Mouse (Mus musculus): ENCODE measurements at regions not wholly inside any gene's neighbourhood (a gene's known extent, or its start where the extent isn't known, plus 50 kb on each side); places are given as distances from the start of the nearest gene placed in this dataset.

DNA sequence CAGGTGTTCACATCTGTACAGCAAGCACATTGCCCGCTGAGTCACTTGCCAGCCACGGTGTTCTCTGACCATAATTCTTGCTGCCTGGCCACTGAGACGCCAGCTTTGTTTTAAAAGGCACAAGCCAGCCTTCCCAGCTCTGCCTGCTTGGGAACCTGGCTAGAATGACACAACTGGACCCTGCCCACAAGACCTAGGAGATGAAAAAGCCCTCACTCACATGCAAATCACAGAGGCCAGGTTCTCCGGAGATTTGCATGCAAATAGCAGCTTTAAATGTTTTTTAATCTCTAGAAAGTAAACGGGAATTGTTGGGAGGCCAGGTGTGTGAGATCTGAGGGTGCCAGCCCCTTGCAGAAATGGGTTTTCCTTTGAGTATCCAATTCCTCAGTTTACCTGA lies 71.9 kb downstream of the 1810010D01Rik start:
- Histone ChIP-seq H3K79me2 (ENCODE audit: control insufficient read depth, insufficient read depth, low read length, poor library complexity) (no peaks in the 10 kb centered on the region), H3K9ac (ENCODE audit: control insufficient read depth, low read depth, low read length, poor library complexity, severe bottlenecking) (no peak overlapping the region), H3K36me3 (ENCODE audit: control insufficient read depth in 1 of 2, insufficient read depth in 2 of 2, low read length in 2 of 2) (no peaks in the 10 kb centered on the region), H3K27me3 (ENCODE audit: control insufficient read depth in 1 of 2, insufficient read depth in 2 of 2, low read length in 2 of 2) (no peaks in the 10 kb centered on the region), H3K27ac (ENCODE audit: control insufficient read depth, low read depth, low read length) (no peak overlapping the region), H3K9me3 (replicated peaks; ENCODE audit: insufficient read depth, low read length) (no peaks in the 10 kb centered on the region), H3K4me1 (ENCODE audit: control insufficient read depth in 1 of 2, insufficient read depth in 2 of 2, low read length in 2 of 2) (no peaks in the 10 kb centered on the region), H3K4me3 (ENCODE audit: control insufficient read depth in 1 of 2, insufficient read depth in 1 of 2, low read depth in 2 of 2, low read length in 2 of 2) (no peak overlapping the region)
- no peak for DNase-seq (ENCODE audit: low read depth, low spot score)
- TF ChIP-seq ZKSCAN1 (IDR thresholded peaks at IDR 0.05; ENCODE audit: low read depth, low read length) (no peak), E2F4 (IDR thresholded peaks at IDR 0.05; ENCODE audit: borderline replicate concordance, low read depth, low read length) (no peak), POLR2AphosphoS5 (IDR thresholded peaks at IDR 0.05; ENCODE audit: borderline replicate concordance, low read depth, low read length) (no peak), USF2 (IDR thresholded peaks at IDR 0.05; ENCODE audit: borderline replicate concordance in 1 of 2, insufficient read depth in 1 of 2, low read depth in 1 of 2, low read length in 2 of 2) (no peak), ZNF384 (IDR thresholded peaks at IDR 0.05; ENCODE audit: low read depth, low read length) (no peak), ETS1 (IDR thresholded peaks at IDR 0.05; ENCODE audit: low read depth, low read length) (no peak), ELF1 (IDR thresholded peaks at IDR 0.05; ENCODE audit: low read depth, low read length) (no peak), KAT2A (conservative IDR thresholded peaks at IDR 0.05; ENCODE audit: low read depth, low read length) (no peak)

GRCm38 (mm10) chr7:145132506-145132905 lies 75.4 kb downstream of the 1810010D01Rik start:
- Histone ChIP-seq H3K4me1 (ENCODE audit: control insufficient read depth in 1 of 2, insufficient read depth in 2 of 2, low read length in 2 of 2) (no peaks in the 10 kb centered on the region), H3K9me3 (replicated peaks; ENCODE audit: insufficient read depth, low read length) (no peaks in the 10 kb centered on the region), H3K4me3 (ENCODE audit: control insufficient read depth in 1 of 2, insufficient read depth in 1 of 2, low read depth in 2 of 2, low read length in 2 of 2) (no peak overlapping the region), H3K36me3 (ENCODE audit: control insufficient read depth in 1 of 2, insufficient read depth in 2 of 2, low read length in 2 of 2) (no peaks in the 10 kb centered on the region), H3K27ac (ENCODE audit: control insufficient read depth, low read depth, low read length) (no peak overlapping the region), H3K9ac (ENCODE audit: control insufficient read depth, low read depth, low read length, poor library complexity, severe bottlenecking) (no peak overlapping the region), H3K79me2 (ENCODE audit: control insufficient read depth, insufficient read depth, low read length, poor library complexity) (no peaks in the 10 kb centered on the region), H3K27me3 (ENCODE audit: control insufficient read depth in 1 of 2, insufficient read depth in 2 of 2, low read length in 2 of 2) (no peaks in the 10 kb centered on the region)
- DNase-seq (ENCODE audit: low read depth, low spot score): no peak
- no peak for TF ChIP-seq CHD1 (IDR thresholded peaks at IDR 0.05; ENCODE audit: low read depth, low read length)
- no peak for TF ChIP-seq MEF2A (IDR thresholded peaks at IDR 0.05; ENCODE audit: extremely low read depth, insufficient replicate concordance, low read depth, low read length, poor library complexity, severe bottlenecking)
- no peak for TF ChIP-seq ETS1 (IDR thresholded peaks at IDR 0.05; ENCODE audit: low read depth, low read length)
- no peak for TF ChIP-seq POLR2AphosphoS2 (IDR thresholded peaks at IDR 0.05; ENCODE audit: low read length)
- no peak for TF ChIP-seq ZC3H11A (IDR thresholded peaks at IDR 0.05; ENCODE audit: low read depth, low read length)
- no peak for TF ChIP-seq TAL1 (IDR thresholded peaks at IDR 0.05; ENCODE audit: low read length)
- TF ChIP-seq MAFK (IDR thresholded peaks at IDR 0.05; ENCODE audit: borderline replicate concordance, low read depth, low read length): no peak
- no peak for TF ChIP-seq NELFE (IDR thresholded peaks at IDR 0.05; ENCODE audit: low read depth, low read length)
- no peak for TF ChIP-seq NRF1 (IDR thresholded peaks at IDR 0.05; ENCODE audit: insufficient read depth, low read depth, low read length, poor library complexity, severe bottlenecking)
- TF ChIP-seq CHD2 (IDR thresholded peaks at IDR 0.05; ENCODE audit: low read length): no peak
- no peak for TF ChIP-seq RCOR1 (IDR thresholded peaks at IDR 0.05; ENCODE audit: low read depth, low read length)
- no peak for TF ChIP-seq UBTF (IDR thresholded peaks at IDR 0.05; ENCODE audit: borderline replicate concordance, insufficient read depth, low read depth, low read length)
- TF ChIP-seq POLR2A (IDR thresholded peaks at IDR 0.05; ENCODE audit: control insufficient read depth in 1 of 2, insufficient read depth in 1 of 2, low read depth in 1 of 2, low read length in 2 of 2, poor library complexity in 1 of 2): no peak
- TF ChIP-seq ELF1 (IDR thresholded peaks at IDR 0.05; ENCODE audit: low read depth, low read length): no peak
- TF ChIP-seq MAZ (IDR thresholded peaks at IDR 0.05; ENCODE audit: low read depth, low read length): no peak
- no peak for TF ChIP-seq RAD21 (IDR thresholded peaks at IDR 0.05; ENCODE audit: low read depth, low read length)
- TF ChIP-seq USF1 (IDR thresholded peaks at IDR 0.05; ENCODE audit: low read depth, low read length): no peak
- no peak for TF ChIP-seq JUND (IDR thresholded peaks at IDR 0.05; ENCODE audit: low read depth, low read length)
- TF ChIP-seq SIN3A (IDR thresholded peaks at IDR 0.05; ENCODE audit: low read length): no peak
